Mouse (Mus musculus) midbrain, embryonic 11.5 days (tissue): ENCODE measurements at regions not wholly inside any gene's neighbourhood (a gene's known extent, or its start where the extent isn't known, plus 50 kb on each side); places are given as distances from the start of the nearest gene placed in this dataset.

Source experiments
- ATAC-seq: fragments of 200-750 bp; cut with Nextera tagmentation; 2 replicates; pipeline ENCODE4 v1.8.0; 2017; ENCODE audit warnings: moderate TSS enrichment, moderate library complexity; ENCODE audit not compliant: low FRiP score
- DNase-seq: peaks from one replicate; pipeline ENCODE4 v3.0.0; 2015; ENCODE audit warnings: low spot score; ENCODE audit errors: missing footprints
- H3K27ac ChIP-seq: fragments of 300-500 bp; sonication (generic); 2 replicates; pipeline ENCODE4 v1.5.1; 2014; ENCODE audit warnings: low read depth, low read length
- H3K27me3 ChIP-seq: fragments of 300-500 bp; sonication (generic); 2 replicates; pipeline ENCODE4 v1.6.1; 2014; ENCODE audit warnings: mild to moderate bottlenecking, low read length, moderate library complexity, mixed read lengths; ENCODE audit not compliant: control insufficient read depth, insufficient read depth
- H3K36me3 ChIP-seq: fragments of 300-500 bp; sonication (generic); 2 replicates; pipeline ENCODE4 v1.6.1; 2014; ENCODE audit warnings: mild to moderate bottlenecking, low read length, moderate library complexity, mixed read lengths; ENCODE audit not compliant: control insufficient read depth, insufficient read depth
- H3K4me1 ChIP-seq: fragments of 300-500 bp; sonication (generic); 2 replicates; pipeline ENCODE4 v1.6.1; 2014; ENCODE audit warnings: low read length; ENCODE audit not compliant: control insufficient read depth, insufficient read depth
- H3K4me2 ChIP-seq: fragments of 300-500 bp; sonication (generic); 2 replicates; pipeline ENCODE4 v1.6.1; 2014; ENCODE audit warnings: mild to moderate bottlenecking, moderate library complexity
- H3K4me3 ChIP-seq: fragments of 300-500 bp; sonication (generic); 2 replicates; pipeline ENCODE4 v1.5.1; 2014; ENCODE audit warnings: low read depth, low read length
- H3K9ac ChIP-seq: fragments of 300-500 bp; sonication (generic); 2 replicates; pipeline ENCODE4 v1.6.1; 2014; ENCODE audit warnings: low read length
- H3K9me3 ChIP-seq: fragments of 300-500 bp; sonication (generic); 2 replicates; pipeline ENCODE4 v1.6.1; 2016; ENCODE audit warnings: low read length; ENCODE audit not compliant: control insufficient read depth
- WGBS: fragments of 180-500 bp; shearing (Covaris S2); extraction: QIAGEN DNeasy Blood & Tissue Kit; methylation state at CpG from one replicate; pipeline ENCODE4 v1.1.7; 2014; 5-methylcytosine and 5-hydroxymethylcytosine counted together

GRCm38 (mm10) chr3:149901783-149902182 is 911.4 kb upstream of the Adgrl2 start:
- Histone ChIP-seq H3K36me3 (no peaks in the 10 kb centered on the region), H3K27me3 (no peaks in the 10 kb centered on the region), H3K4me2 (no peak overlapping the region), H3K9me3 (no peaks in the 10 kb centered on the region), H3K27ac (no peak overlapping the region), H3K4me1 (no peaks in the 10 kb centered on the region), H3K9ac (no peak overlapping the region), H3K4me3 (no peak overlapping the region)
- 61% methylated on average over 5 of the region's 5 CpGs for WGBS
- ATAC-seq: peak; percentile 4; the same call in 1 of the 2 replicates
- DNase-seq: no peak

GRCm38 (mm10) chr3:149876553-149876952 is 886.2 kb upstream of the Adgrl2 start:
- DNase-seq (no peak), ATAC-seq (no peak)
- Histone ChIP-seq H3K4me3 (no peak overlapping the region), H3K4me1 (no peaks in the 10 kb centered on the region), H3K9ac (no peak overlapping the region), H3K9me3 (no peaks in the 10 kb centered on the region), H3K36me3 (no peaks in the 10 kb centered on the region), H3K27me3 (no peaks in the 10 kb centered on the region), H3K4me2 (no peak overlapping the region), H3K27ac (no peak overlapping the region)
- 88% methylated on average over 1 of the region's 1 CpGs for WGBS

- ATAC-seq (no peak), DNase-seq (no peak)
- H3K27me3 ChIP-seq: no peaks in the 10 kb centered on the region
- no peaks in the 10 kb centered on the region for H3K4me1 ChIP-seq
- WGBS: 86% methylated on average over 2 of the region's 2 CpGs
- H3K4me2 ChIP-seq: no peak overlapping the region
- H3K9me3 ChIP-seq: no peaks in the 10 kb centered on the region
- H3K4me3 ChIP-seq: no peak overlapping the region
- no peaks in the 10 kb centered on the region for H3K36me3 ChIP-seq
- H3K27ac ChIP-seq: no peak overlapping the region
- no peak overlapping the region for H3K9ac ChIP-seq
These were observed 875.6 kb upstream of the Adgrl2 start for GRCm38 (mm10) chr3:149865945-149866344.

GRCm38 (mm10) chr3:149846941-149847539 is 856.7 kb upstream of the Adgrl2 start:
- Histone ChIP-seq H3K4me1 (peaks cover 5% of the 10 kb centered on the region; the same call in 1 of the 2 replicates), H3K4me2 (no peak overlapping the region), H3K27ac (no peak overlapping the region), H3K27me3 (no peaks in the 10 kb centered on the region), H3K36me3 (no peaks in the 10 kb centered on the region), H3K9ac (no peak overlapping the region), H3K4me3 (no peak overlapping the region), H3K9me3 (no peaks in the 10 kb centered on the region)
- 72% methylated on average over 7 of the region's 7 CpGs for WGBS
- peak; percentile 70 for DNase-seq
- ATAC-seq: no peak

GRCm38 (mm10) chr3:149845826-149846486 is 855.6 kb upstream of the Adgrl2 start:
- Histone ChIP-seq H3K4me1 (peaks cover 5% of the 10 kb centered on the region; the same call in 1 of the 2 replicates), H3K4me2 (no peak overlapping the region), H3K4me3 (no peak overlapping the region), H3K9ac (no peak overlapping the region), H3K9me3 (no peaks in the 10 kb centered on the region), H3K27me3 (no peaks in the 10 kb centered on the region), H3K27ac (no peak overlapping the region), H3K36me3 (no peaks in the 10 kb centered on the region)
- no peak for ATAC-seq
- 62% methylated on average over 3 of the region's 3 CpGs for WGBS
- DNase-seq: no peak

GRCm38 (mm10) chr3:149845083-149845825 is 854.9 kb upstream of the Adgrl2 start:
- peak overlapping the region; percentile 18; the same call in 1 of the 2 replicates for H3K9ac ChIP-seq
- ATAC-seq (peak; percentile 65), DNase-seq (peak; percentile 89)
- H3K4me2 ChIP-seq: peak overlapping the region; percentile 37
- no peaks in the 10 kb centered on the region for H3K27me3 ChIP-seq
- peaks cover 5% of the 10 kb centered on the region; the same call in 1 of the 2 replicates for H3K4me1 ChIP-seq
- 13% methylated on average over 18 of the region's 18 CpGs for WGBS
- H3K27ac ChIP-seq: no peak overlapping the region
- peak overlapping the region; percentile 8; the same call in 1 of the 2 replicates for H3K4me3 ChIP-seq
- H3K36me3 ChIP-seq: no peaks in the 10 kb centered on the region
- no peaks in the 10 kb centered on the region for H3K9me3 ChIP-seq

- H3K27ac ChIP-seq: no peak overlapping the region
- H3K9me3 ChIP-seq: no peaks in the 10 kb centered on the region
- H3K4me2 ChIP-seq: no peak overlapping the region
- DNase-seq: peak; percentile 62
- H3K4me3 ChIP-seq: no peak overlapping the region
- ATAC-seq: no peak
- no peaks in the 10 kb centered on the region for H3K36me3 ChIP-seq
- H3K9ac ChIP-seq: no peak overlapping the region
- no peaks in the 10 kb centered on the region for H3K4me1 ChIP-seq
- no peaks in the 10 kb centered on the region for H3K27me3 ChIP-seq
These were observed 847.6 kb upstream of the Adgrl2 start for GRCm38 (mm10) chr3:149837921-149838320.

- no peak overlapping the region for H3K4me3 ChIP-seq
- H3K9ac ChIP-seq: no peak overlapping the region
- H3K4me2 ChIP-seq: no peak overlapping the region
- H3K27ac ChIP-seq: no peak overlapping the region
- peak; percentile 77 for DNase-seq
- H3K36me3 ChIP-seq: no peaks in the 10 kb centered on the region
- no peaks in the 10 kb centered on the region for H3K27me3 ChIP-seq
- ATAC-seq: no peak
- 53% methylated on average over 11 of the region's 11 CpGs for WGBS
- H3K9me3 ChIP-seq: no peaks in the 10 kb centered on the region
- H3K4me1 ChIP-seq: no peaks in the 10 kb centered on the region
These were observed 846.3 kb upstream of the Adgrl2 start for GRCm38 (mm10) chr3:149836467-149837233.
